Mouse (Mus musculus): ENCODE measurements around the gene Llgl1.

Llgl1 gene

DNA sequence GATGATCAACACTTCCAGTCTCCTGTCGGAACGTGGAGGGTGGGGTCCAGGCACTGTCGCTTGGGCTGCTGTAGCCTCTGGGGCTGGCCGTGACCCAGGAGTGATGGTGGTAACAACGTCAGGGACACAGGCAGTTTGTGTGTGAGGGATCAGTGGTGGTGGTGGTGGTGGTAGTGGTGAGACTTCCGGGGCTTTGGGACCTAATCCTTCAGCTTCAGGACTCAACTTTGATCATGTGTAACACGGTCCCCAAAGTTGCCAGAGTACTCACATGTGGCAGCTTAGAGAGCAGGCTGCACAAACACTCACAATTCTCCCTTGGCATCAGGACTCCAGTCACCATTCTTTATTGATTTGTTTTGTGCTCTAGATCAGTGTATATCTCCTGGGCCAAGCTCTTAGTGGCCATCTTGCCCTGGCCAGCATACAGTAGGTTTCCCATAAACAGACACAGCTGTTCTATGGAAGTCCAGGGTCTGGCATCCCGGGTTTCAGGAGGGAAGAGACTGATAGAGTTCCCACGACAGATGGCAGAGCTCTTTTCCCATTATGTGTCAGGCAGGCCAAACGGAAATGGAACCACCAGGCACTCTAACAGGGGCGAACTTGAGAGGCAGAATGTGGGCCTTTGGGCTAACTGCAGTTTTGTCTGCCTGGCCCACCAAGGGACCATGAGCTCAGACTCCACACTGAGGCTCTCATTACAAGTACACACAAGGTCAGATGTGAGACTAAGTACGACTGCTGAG is 28.0 kb downstream of the Llgl1 start:
- no peak for DNase-seq

DNA sequence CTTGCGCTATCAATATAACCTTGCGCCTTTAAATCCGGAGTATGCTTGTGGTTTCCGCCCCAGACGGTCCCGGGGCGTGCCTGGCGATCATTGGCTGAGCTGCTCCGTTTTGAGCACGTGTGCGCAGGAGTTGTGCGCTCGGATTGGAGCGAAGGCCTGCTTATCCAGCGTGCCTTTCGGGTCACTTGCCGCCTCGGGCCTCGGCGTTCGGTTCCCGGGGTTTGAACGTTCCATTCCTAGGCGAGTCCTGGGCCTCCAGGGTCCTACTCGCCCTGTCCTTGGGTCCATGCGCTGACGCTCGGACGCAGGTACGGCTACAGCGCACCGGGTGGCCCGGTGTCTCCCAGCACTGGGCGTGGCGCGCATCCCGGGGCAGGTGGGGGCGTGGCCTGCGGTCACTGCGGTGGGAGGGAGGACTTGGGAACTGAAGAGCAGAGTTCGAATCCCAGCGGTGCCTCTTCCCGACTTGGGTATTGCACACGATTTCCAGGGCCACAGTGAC is 28.8 kb downstream of the Llgl1 start, which contains the start of gene Mief2:
TSS of gene Mief2 (plus strand) at position 139 of the 502 bp plus-strand sequence.
- DNase-seq = peak; percentile 91

DNA sequence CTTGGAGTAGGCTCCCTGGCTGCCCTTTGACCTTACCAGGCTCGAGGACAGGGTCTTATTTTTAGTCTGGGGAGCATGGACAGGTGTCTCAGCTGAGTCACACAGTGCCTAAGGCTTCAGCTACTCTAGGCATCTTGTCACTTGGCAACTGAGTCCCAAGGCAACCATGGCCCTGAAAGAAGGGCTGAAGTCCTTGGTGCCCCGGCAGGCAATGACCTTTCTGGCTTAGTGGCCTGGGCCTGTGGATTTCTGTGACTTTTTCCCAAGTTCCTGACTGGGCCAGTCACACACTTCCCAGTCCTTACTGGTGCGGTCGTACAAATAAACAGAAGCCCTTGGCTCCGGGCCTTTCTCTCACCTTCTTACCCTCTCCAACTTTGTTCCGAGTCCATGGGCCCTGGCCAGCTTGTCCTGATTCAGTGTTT is 29.7 kb downstream of the Llgl1 start:
- no peak for DNase-seq

DNA sequence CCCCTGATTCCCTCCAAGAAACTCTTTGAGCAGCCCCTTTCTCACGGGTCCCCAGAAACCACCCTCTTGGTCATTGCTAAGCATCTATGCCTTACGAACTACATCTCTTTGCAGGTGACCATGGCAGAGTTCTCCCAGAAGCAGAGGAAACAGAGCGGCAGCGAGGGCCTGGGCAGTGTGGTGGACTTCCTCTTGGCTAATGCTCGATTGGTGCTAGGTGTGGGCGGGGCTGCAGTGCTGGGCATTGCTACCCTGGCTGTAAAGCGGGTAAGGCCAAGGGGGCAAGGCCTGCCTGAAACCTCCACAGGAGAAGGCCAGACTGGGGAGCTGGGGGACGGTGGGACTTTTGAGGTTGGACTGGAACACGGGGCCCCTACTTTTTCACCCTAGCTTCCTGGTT is 30.6 kb downstream of the Llgl1 start:
- no peak for DNase-seq

DNA sequence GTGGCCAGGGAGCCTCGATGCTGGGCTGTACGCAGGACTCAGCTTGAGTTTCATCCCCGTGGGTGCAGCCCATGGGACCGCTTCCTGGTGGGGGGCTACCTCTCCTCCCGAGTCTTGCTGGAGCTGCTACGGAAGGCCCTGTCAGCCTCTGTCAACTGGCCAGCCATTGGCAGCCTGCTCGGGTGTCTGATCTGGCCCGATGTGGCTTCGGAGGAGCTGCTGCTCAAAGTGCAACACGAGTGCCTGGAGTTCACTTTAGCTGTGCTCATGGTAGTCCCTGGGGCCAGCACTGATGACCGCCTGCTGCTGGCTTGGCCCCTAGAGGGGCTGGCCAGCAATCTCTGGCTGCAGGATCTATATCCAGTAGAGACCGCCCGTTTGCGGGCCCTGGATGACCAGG is 31.7 kb downstream of the Llgl1 start:
- DNase-seq = no peak

DNA sequence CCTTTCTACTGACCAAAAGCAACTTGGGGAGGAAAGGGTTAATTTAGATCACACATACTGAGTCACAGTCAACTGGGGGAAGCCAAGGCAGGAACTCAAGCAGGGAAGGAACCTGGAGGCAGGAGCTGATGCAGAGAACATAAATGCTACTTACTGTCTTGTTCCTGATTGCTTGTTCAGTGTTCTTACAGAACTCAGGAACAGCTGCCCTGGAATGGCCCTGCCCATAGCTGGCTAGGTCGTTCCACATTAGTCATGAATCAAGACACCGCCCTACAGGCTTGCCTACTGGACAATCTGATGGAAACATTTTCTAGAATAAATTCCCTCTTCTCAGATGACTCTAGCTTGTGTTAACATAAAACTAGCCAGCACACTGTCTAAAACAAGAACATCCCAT is 34.7 kb downstream of the Llgl1 start:
- DNase-seq = no peak

DNA sequence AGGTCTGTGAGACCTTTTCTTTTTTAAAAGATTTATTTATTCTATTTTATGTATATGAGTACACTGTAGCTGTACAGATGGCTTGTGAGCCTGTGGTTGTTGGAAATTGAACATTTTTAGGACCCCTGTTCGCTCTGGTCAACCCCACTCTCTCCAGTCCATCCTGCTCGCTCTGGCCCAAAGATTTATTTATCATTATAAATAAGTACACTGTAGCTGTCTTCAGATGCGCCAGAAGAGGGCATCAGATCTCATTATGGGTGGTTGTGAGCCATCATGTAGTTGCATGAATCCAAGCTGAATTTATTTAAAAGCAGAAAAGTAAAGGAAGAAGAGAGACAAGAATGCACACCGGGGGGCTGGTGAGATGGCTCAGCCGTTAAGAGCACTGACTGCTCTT is 35.7 kb downstream of the Llgl1 start:
- DNase-seq = no peak

DNA sequence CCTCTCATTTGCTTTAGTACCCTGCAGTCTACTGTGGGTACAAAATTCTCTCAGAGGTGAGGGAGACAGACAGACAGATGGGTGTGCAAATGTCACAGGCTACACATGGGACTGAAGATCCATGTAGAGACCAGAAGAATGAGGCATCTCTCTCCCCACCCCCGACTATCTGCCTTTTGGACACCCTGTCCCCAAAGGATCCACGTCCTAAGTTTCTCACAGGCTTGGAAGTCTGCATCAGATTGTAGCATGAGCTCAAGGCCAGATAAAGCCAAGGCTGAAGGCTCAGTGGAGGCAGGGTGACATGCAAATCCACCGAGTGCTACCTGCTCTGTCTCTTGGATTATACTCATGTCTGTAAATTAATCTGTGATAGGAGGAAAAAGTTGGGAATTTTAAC is 37.0 kb downstream of the Llgl1 start:
- DNase-seq = no peak

DNA sequence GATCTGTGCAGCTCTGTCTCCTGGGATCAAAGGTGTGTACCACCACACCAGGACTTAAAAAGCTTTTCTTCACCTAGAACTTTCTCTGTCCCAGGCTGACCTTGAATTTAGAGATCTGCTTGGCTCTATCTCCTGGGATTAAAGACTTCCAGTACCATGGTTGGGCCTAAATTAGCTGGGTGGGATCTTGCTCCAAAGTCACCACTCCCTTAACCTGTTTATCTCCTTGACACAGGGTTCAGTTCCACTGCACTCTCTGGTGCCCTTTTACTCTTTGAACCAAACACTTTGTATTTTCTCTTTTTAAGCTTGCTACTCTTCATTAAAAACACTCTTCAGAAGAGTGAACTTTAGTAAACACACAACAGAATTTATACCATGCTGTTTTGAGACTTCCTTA is 37.9 kb downstream of the Llgl1 start:
- no peak for DNase-seq

DNA sequence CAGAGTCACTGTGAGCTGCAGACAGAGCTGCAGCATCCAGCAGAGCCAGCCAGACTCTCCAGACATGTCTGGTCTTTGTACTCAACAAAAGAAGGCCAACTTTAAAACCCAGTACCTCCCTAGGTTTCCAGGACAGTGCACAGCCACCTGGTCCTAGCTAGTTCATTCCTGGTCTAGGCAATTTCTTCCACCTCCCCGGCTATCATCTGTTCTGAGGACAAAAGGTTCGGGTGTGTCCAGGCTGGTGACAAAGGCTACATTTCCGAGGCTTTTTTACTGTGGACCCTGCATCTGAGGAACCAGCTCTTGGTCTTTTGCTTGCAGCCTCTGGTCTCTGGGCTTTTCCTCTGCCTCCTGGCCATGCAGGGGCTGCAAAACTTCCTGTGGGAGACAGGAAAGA is 40.8 kb downstream of the Llgl1 start:
- DNase-seq = no peak

DNA sequence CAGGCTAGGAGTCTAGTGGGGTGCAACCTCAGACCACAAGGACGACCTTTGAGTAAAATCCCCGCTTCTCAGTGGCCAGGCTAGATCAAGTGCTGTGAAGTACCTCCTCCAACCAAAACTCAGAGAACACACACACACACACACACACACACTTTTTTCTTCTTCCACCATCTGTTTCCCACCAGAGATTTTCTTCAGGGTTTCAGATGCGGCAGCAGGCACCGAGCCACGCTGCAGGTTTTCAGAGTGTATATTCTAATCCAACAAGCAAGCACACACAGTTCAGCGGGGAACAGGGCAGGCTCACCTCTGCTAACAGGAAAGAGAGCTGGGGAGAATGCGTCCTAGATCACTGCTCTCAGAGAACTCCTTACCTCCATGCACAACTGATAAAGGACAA is 56.0 kb downstream of the Llgl1 start:
- DNase-seq = no peak

DNA sequence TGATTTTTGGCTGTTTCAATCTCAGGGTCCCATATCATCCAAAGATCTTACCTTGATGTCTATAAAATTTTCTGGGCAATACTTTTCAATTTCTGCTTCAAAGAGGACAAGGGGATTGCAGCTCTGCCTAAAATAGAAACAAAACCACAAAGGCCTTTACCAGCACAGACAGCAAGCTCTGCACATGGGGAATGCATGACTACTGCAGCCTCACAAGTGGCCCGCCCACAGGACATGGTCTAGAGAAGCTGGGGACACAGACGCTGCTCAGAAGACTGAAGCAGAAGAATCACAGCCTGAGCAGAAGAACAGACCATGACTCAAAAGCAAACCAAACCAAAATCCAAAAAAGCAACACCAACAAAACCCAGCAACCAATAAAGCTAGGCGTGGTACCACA is 62.2 kb downstream of the Llgl1 start:
- DNase-seq = no peak

Measured in right cerebral cortex, postnatal 4 days (tissue).